Mouse (Mus musculus) CD4-positive helper T cell, adult 2 months (primary cell): Measurements from ENCODE around the gene Sept9.

Source experiments
- DNase-seq: peaks from one replicate; pipeline ENCODE4 v3.0.0-alpha.2; 2012; ENCODE audit warnings: low read depth, missing footprints, low spot score

Gene Sept9

GRCm38 (mm10) chr11:117343800-117344199, 144.3 kb downstream of the Sept9 start:
- no peak for DNase-seq

GRCm38 (mm10) chr11:117344339-117345021, 145.0 kb downstream of the Sept9 start:
- DNase-seq: no peak

- DNase-seq: no peak
Measured at GRCm38 (mm10) chr11:117345022-117345765, 145.7 kb downstream of the Sept9 start.

- DNase-seq: no peak
Measured at GRCm38 (mm10) chr11:117347256-117347655, 147.8 kb downstream of the Sept9 start.

GRCm38 (mm10) chr11:117348429-117349103, 149.1 kb downstream of the Sept9 start:
- peak; percentile 39 for DNase-seq

- peak; percentile 67 for DNase-seq
Measured at GRCm38 (mm10) chr11:117349429-117350363, 150.2 kb downstream of the Sept9 start.

- no peak for DNase-seq
Measured at GRCm38 (mm10) chr11:117350462-117351222, 151.2 kb downstream of the Sept9 start.

GRCm38 (mm10) chr11:117353126-117353525, 153.7 kb downstream of the Sept9 start:
- DNase-seq: no peak

GRCm38 (mm10) chr11:117354107-117354506, 154.6 kb downstream of the Sept9 start:
- DNase-seq: no peak

- no peak for DNase-seq
Measured at GRCm38 (mm10) chr11:117356937-117357336, 157.5 kb downstream of the Sept9 start.

GRCm38 (mm10) chr11:117357916-117358639, 158.6 kb downstream of the Sept9 start:
- peak; percentile 92 for DNase-seq

GRCm38 (mm10) chr11:117359161-117359560, 159.7 kb downstream of the Sept9 start:
- no peak for DNase-seq

GRCm38 (mm10) chr11:117359870-117360269, 160.4 kb downstream of the Sept9 start:
- DNase-seq: peak; percentile 74

- no peak for DNase-seq
Measured at GRCm38 (mm10) chr11:117360561-117360960, 161.1 kb downstream of the Sept9 start.

GRCm38 (mm10) chr11:117362307-117362706, 162.8 kb downstream of the Sept9 start:
- peak; percentile 49 for DNase-seq

- DNase-seq: no peak
Measured at GRCm38 (mm10) chr11:117363918-117364317, 164.5 kb downstream of the Sept9 start.

- DNase-seq: peak; percentile 47
Measured at GRCm38 (mm10) chr11:117366426-117366825, 167.0 kb downstream of the Sept9 start.

GRCm38 (mm10) chr11:117366861-117367357, 167.4 kb downstream of the Sept9 start:
- DNase-seq: no peak

- DNase-seq: no peak
Measured at GRCm38 (mm10) chr11:117367937-117368336, 168.5 kb downstream of the Sept9 start.

GRCm38 (mm10) chr11:117369347-117369746, 169.9 kb downstream of the Sept9 start:
- DNase-seq: no peak
